Mouse (Mus musculus) forebrain, embryonic 15.5 days (tissue): Measurements from ENCODE around the gene Glyr1. TPM values are rescaled to one million over a fixed set of nuclear protein-coding genes. Genes with fewer than 3 reads are reported as not detected.

ENCODE experiments used
- ATAC-seq: fragments of 200-750 bp; cut with Nextera tagmentation; replicated peaks from 2 replicates; pipeline ENCODE4 v1.8.0; 2017; ENCODE audit warnings: mild to moderate bottlenecking, moderate TSS enrichment, moderate library complexity
- H3K27ac ChIP-seq: fragments of 300-500 bp; sonication (generic); replicated peaks from 2 replicates; pipeline ENCODE4 v1.5.1; 2015; ENCODE audit warnings: mild to moderate bottlenecking, inconsistent platforms
- H3K27me3 ChIP-seq: fragments of 300-500 bp; sonication (generic); 2 replicates; pipeline ENCODE4 v1.6.1; 2015; ENCODE audit warnings: inconsistent platforms
- H3K36me3 ChIP-seq: fragments of 300-500 bp; sonication (generic); 2 replicates; pipeline ENCODE4 v1.6.1; 2015; ENCODE audit warnings: mild to moderate bottlenecking, inconsistent platforms
- H3K4me1 ChIP-seq: fragments of 300-500 bp; sonication (generic); 2 replicates; pipeline ENCODE4 v1.6.1; 2015; ENCODE audit warnings: inconsistent platforms
- H3K4me2 ChIP-seq: fragments of 300-500 bp; sonication (generic); replicated peaks from 2 replicates; pipeline ENCODE4 v1.6.1; 2015; ENCODE audit warnings: mild to moderate bottlenecking, inconsistent platforms
- H3K4me3 ChIP-seq: fragments of 300-500 bp; sonication (generic); 2 replicates; pipeline ENCODE4 v1.5.1; 2015; ENCODE audit warnings: mild to moderate bottlenecking, inconsistent platforms
- H3K9ac ChIP-seq: fragments of 300-500 bp; sonication (generic); replicated peaks from 2 replicates; pipeline ENCODE4 v1.6.1; 2015; ENCODE audit warnings: mild to moderate bottlenecking, inconsistent platforms
- H3K9me3 ChIP-seq: fragments of 300-500 bp; sonication (generic); 2 replicates; pipeline ENCODE4 v1.6.1; 2016; ENCODE audit warnings: inconsistent platforms
- WGBS: fragments of 180-500 bp; shearing (Covaris S2); methylation state at CpG from one replicate; pipeline ENCODE4 v1.1.7; 2015; ENCODE audit warnings: mixed read lengths; 5-methylcytosine and 5-hydroxymethylcytosine counted together
- polyA plus RNA-seq: library from polyadenylated mRNA; unstranded; fragments of >200 nt; fragmentation: Nextera tagmentation; extraction: Ambion mirVana; gene quantifications from 2 replicates; pipeline ENCODE4 v1.2.1, GENCODE M21; 2015

Gene Glyr1
- polyA plus RNA-seq = 192 and 196 TPM in 2 replicates

- H3K9ac ChIP-seq = peak within 1 kb of the TSS; percentile 95
- no peaks in the 10 kb centered on the region for H3K27me3 ChIP-seq
- peak within 1 kb of the TSS; percentile 97 for H3K4me3 ChIP-seq
- H3K4me2 ChIP-seq = peak within 1 kb of the TSS; percentile 92
- H3K27ac ChIP-seq = peak within 1 kb of the TSS; percentile 99
- peak; percentile 99 for ATAC-seq
- peaks cover 29% of the 10 kb centered on the region for H3K36me3 ChIP-seq
- peaks cover 43% of the 10 kb centered on the region for H3K4me1 ChIP-seq
- WGBS = under 1% methylated on average over 56 of the region's 56 CpGs
- no peaks in the 10 kb centered on the region for H3K9me3 ChIP-seq
Observed at GRCm38 (mm10) chr16:5049774-5050234, at the start of gene Glyr1, which contains the start of gene Ubn1. Gene Glyr1, minus strand, starts transcription at chr16:5049863. Gene Ubn1, plus strand, starts transcription at chr16:5050057.

GRCm38 (mm10) chr16:5096504-5096903, 46.8 kb upstream of the Glyr1 start:
- H3K4me1 ChIP-seq = no peaks in the 10 kb centered on the region
- no peak for ATAC-seq
- H3K27ac ChIP-seq = no peak overlapping the region
- no peak overlapping the region for H3K4me3 ChIP-seq
- 87% methylated on average over 8 of the region's 8 CpGs for WGBS
- H3K27me3 ChIP-seq = no peaks in the 10 kb centered on the region
- H3K36me3 ChIP-seq = no peaks in the 10 kb centered on the region
- H3K9me3 ChIP-seq = no peaks in the 10 kb centered on the region
- no peak overlapping the region for H3K4me2 ChIP-seq
- H3K9ac ChIP-seq = no peak overlapping the region

- Histone ChIP-seq H3K36me3 (peaks cover 5% of the 10 kb centered on the region; the same call in 1 of the 2 replicates), H3K9ac (no peak overlapping the region), H3K27me3 (no peaks in the 10 kb centered on the region), H3K27ac (no peak overlapping the region), H3K4me2 (no peak overlapping the region), H3K9me3 (no peaks in the 10 kb centered on the region), H3K4me1 (no peaks in the 10 kb centered on the region), H3K4me3 (no peak overlapping the region)
- ATAC-seq = no peak
- 95% methylated on average over 5 of the region's 5 CpGs for WGBS
Observed at GRCm38 (mm10) chr16:5093285-5093684, 43.6 kb upstream of the Glyr1 start.

GRCm38 (mm10) chr16:5089021-5089420, 39.4 kb upstream of the Glyr1 start:
- no peaks in the 10 kb centered on the region for H3K4me1 ChIP-seq
- no peak overlapping the region for H3K4me2 ChIP-seq
- ATAC-seq = no peak
- H3K4me3 ChIP-seq = no peak overlapping the region
- no peaks in the 10 kb centered on the region for H3K9me3 ChIP-seq
- peaks cover 46% of the 10 kb centered on the region for H3K36me3 ChIP-seq
- no peak overlapping the region for H3K9ac ChIP-seq
- 81% methylated on average over 10 of the region's 10 CpGs for WGBS
- H3K27me3 ChIP-seq = no peaks in the 10 kb centered on the region
- H3K27ac ChIP-seq = no peak overlapping the region

GRCm38 (mm10) chr16:5086179-5086578, 36.5 kb upstream of the Glyr1 start:
- no peak for ATAC-seq
- Histone ChIP-seq H3K9me3 (no peaks in the 10 kb centered on the region), H3K4me3 (no peak overlapping the region), H3K36me3 (peaks cover 72% of the 10 kb centered on the region), H3K27ac (no peak overlapping the region), H3K4me2 (no peak overlapping the region), H3K9ac (no peak overlapping the region), H3K4me1 (no peaks in the 10 kb centered on the region), H3K27me3 (no peaks in the 10 kb centered on the region)
- 100% methylated on average over 2 of the region's 2 CpGs for WGBS

GRCm38 (mm10) chr16:5085196-5085595, 35.5 kb upstream of the Glyr1 start:
- Histone ChIP-seq H3K9me3 (no peaks in the 10 kb centered on the region), H3K4me3 (no peak overlapping the region), H3K27me3 (no peaks in the 10 kb centered on the region), H3K9ac (no peak overlapping the region), H3K36me3 (peaks cover 75% of the 10 kb centered on the region), H3K4me2 (no peak overlapping the region), H3K27ac (no peak overlapping the region), H3K4me1 (no peaks in the 10 kb centered on the region)
- ATAC-seq = no peak
- 89% methylated on average over 4 of the region's 4 CpGs for WGBS

GRCm38 (mm10) chr16:5074341-5074740, 24.7 kb upstream of the Glyr1 start:
- 94% methylated on average over 5 of the region's 5 CpGs for WGBS
- no peak for ATAC-seq

GRCm38 (mm10) chr16:5071974-5072373, 22.3 kb upstream of the Glyr1 start:
- Histone ChIP-seq H3K4me2 (no peak overlapping the region), H3K4me1 (no peaks in the 10 kb centered on the region), H3K9ac (no peak overlapping the region), H3K36me3 (peaks cover 81% of the 10 kb centered on the region), H3K9me3 (no peaks in the 10 kb centered on the region), H3K4me3 (no peak overlapping the region), H3K27me3 (no peaks in the 10 kb centered on the region), H3K27ac (no peak overlapping the region)
- ATAC-seq = no peak
- WGBS = 91% methylated on average over 7 of the region's 7 CpGs

More at GRCm38 (mm10) chr16:5074341-5074740, 24.7 kb upstream of the Glyr1 start:
- no peaks in the 10 kb centered on the region for H3K4me1 ChIP-seq
- H3K9me3 ChIP-seq = no peaks in the 10 kb centered on the region
- H3K36me3 ChIP-seq = peaks cover 88% of the 10 kb centered on the region
- H3K27me3 ChIP-seq = no peaks in the 10 kb centered on the region
- H3K27ac ChIP-seq = no peak overlapping the region
- H3K4me2 ChIP-seq = no peak overlapping the region
- no peak overlapping the region for H3K4me3 ChIP-seq
- H3K9ac ChIP-seq = no peak overlapping the region

- no peaks in the 10 kb centered on the region for H3K4me1 ChIP-seq
- peak overlapping the region; percentile 5; the same call in 1 of the 2 replicates for H3K27ac ChIP-seq
- ATAC-seq = no peak
- H3K9me3 ChIP-seq = no peaks in the 10 kb centered on the region
- WGBS = 77% methylated on average over 3 of the region's 3 CpGs
- H3K9ac ChIP-seq = no peak overlapping the region
- H3K4me2 ChIP-seq = no peak overlapping the region
- H3K27me3 ChIP-seq = no peaks in the 10 kb centered on the region
- H3K36me3 ChIP-seq = peaks cover 71% of the 10 kb centered on the region
- no peak overlapping the region for H3K4me3 ChIP-seq
Observed at GRCm38 (mm10) chr16:5070321-5070720, 20.7 kb upstream of the Glyr1 start.

- no peak overlapping the region for H3K4me2 ChIP-seq
- ATAC-seq = no peak
- H3K27me3 ChIP-seq = no peaks in the 10 kb centered on the region
- H3K4me3 ChIP-seq = no peak overlapping the region
- no peak overlapping the region for H3K27ac ChIP-seq
- WGBS = 92% methylated on average over 4 of the region's 4 CpGs
- no peaks in the 10 kb centered on the region for H3K9me3 ChIP-seq
- H3K4me1 ChIP-seq = no peaks in the 10 kb centered on the region
- H3K36me3 ChIP-seq = peaks cover 65% of the 10 kb centered on the region
- no peak overlapping the region for H3K9ac ChIP-seq
Observed at GRCm38 (mm10) chr16:5063472-5063871, 13.8 kb upstream of the Glyr1 start.

- H3K4me3 ChIP-seq = no peak overlapping the region
- H3K4me1 ChIP-seq = 0 out of 2 replicates have a peak, but pooled peaks cover 5% of the 10 kb centered on the region
- no peaks in the 10 kb centered on the region for H3K9me3 ChIP-seq
- H3K9ac ChIP-seq = no peak overlapping the region
- WGBS = 90% methylated on average over 1 of the region's 1 CpGs
- H3K4me2 ChIP-seq = no peak overlapping the region
- no peak for ATAC-seq
- H3K27me3 ChIP-seq = no peaks in the 10 kb centered on the region
- no peak overlapping the region for H3K27ac ChIP-seq
- H3K36me3 ChIP-seq = peaks cover 52% of the 10 kb centered on the region
Observed at GRCm38 (mm10) chr16:5058114-5058513, 8.5 kb upstream of the Glyr1 start.

GRCm38 (mm10) chr16:5050251-5051110, 818 bp upstream of the Glyr1 start:
- WGBS = under 1% methylated on average over 77 of the region's 78 CpGs
- peak; percentile 71 for ATAC-seq
- Histone ChIP-seq H3K9me3 (no peaks in the 10 kb centered on the region), H3K4me1 (peaks cover 43% of the 10 kb centered on the region), H3K9ac (peak overlapping the region; percentile 95), H3K4me3 (peak overlapping the region; percentile 97), H3K36me3 (peaks cover 29% of the 10 kb centered on the region), H3K27me3 (no peaks in the 10 kb centered on the region), H3K27ac (peak overlapping the region; percentile 99), H3K4me2 (peak overlapping the region; percentile 92)
